Mouse (Mus musculus): Measurements from ENCODE around the gene Rpl22. TPM values are rescaled to one million over a fixed set of nuclear protein-coding genes. Genes with fewer than 3 reads are reported as not detected.

Rpl22 gene
- 264 and 283 TPM in 2 replicates for polyA plus RNA-seq (2016; fragmentation: Nextera tagmentation; extraction: Ambion mirVana)

- peak; percentile 94 for ATAC-seq (ENCODE audit: low FRiP score, low read depth)
- Histone ChIP-seq H3K4me2 (replicated peaks) (peak within 1 kb of the TSS; percentile 90), H3K36me3 (peaks cover 34% of the 10 kb centered on the region), H3K4me3 (peak within 1 kb of the TSS; percentile 99), H3K9me3 (no peaks in the 10 kb centered on the region), H3K9ac (replicated peaks) (peak within 1 kb of the TSS; percentile 92), H3K27me3 (peaks cover 10% of the 10 kb centered on the region), H3K4me1 (peaks cover 18% of the 10 kb centered on the region), H3K27ac (replicated peaks) (peak within 1 kb of the TSS; percentile 40; the same call in 1 of the 2 replicates)
- under 1% methylated on average over 69 of the region's 70 CpGs for WGBS
These were observed at the start of gene Rpl22 for GRCm38 (mm10) chr4:152325574-152326411. Gene Rpl22, plus strand, starts transcription at chr4:152325742.

GRCm38 (mm10) chr4:152276389-152277347, 48.9 kb upstream of the Rpl22 start:
- ATAC-seq (ENCODE audit: low FRiP score, low read depth), result no peak
- Histone ChIP-seq H3K4me1 (peaks cover 26% of the 10 kb centered on the region), H3K4me3 (no peak overlapping the region), H3K27me3 (peaks cover 88% of the 10 kb centered on the region), H3K9ac (replicated peaks) (no peak overlapping the region), H3K27ac (replicated peaks) (no peak overlapping the region), H3K4me2 (replicated peaks) (no peak overlapping the region), H3K36me3 (no peaks in the 10 kb centered on the region), H3K9me3 (no peaks in the 10 kb centered on the region)
- WGBS, result 54% methylated on average over 10 of the region's 10 CpGs

- Histone ChIP-seq H3K9me3 (no peaks in the 10 kb centered on the region), H3K27ac (replicated peaks) (no peak overlapping the region), H3K36me3 (no peaks in the 10 kb centered on the region), H3K27me3 (peaks cover 88% of the 10 kb centered on the region), H3K4me1 (peaks cover 28% of the 10 kb centered on the region), H3K4me2 (replicated peaks) (no peak overlapping the region), H3K9ac (replicated peaks) (no peak overlapping the region), H3K4me3 (no peak overlapping the region)
- WGBS, result 70% methylated on average over 2 of the region's 2 CpGs
- ATAC-seq (ENCODE audit: low FRiP score, low read depth), result no peak
These were observed 47.6 kb upstream of the Rpl22 start for GRCm38 (mm10) chr4:152277916-152278315.

GRCm38 (mm10) chr4:152278986-152279385, 46.6 kb upstream of the Rpl22 start:
- Histone ChIP-seq H3K9me3 (no peaks in the 10 kb centered on the region), H3K27ac (replicated peaks) (no peak overlapping the region), H3K4me1 (peaks cover 25% of the 10 kb centered on the region), H3K36me3 (no peaks in the 10 kb centered on the region), H3K4me3 (no peak overlapping the region), H3K27me3 (peaks cover 89% of the 10 kb centered on the region), H3K9ac (replicated peaks) (no peak overlapping the region), H3K4me2 (replicated peaks) (no peak overlapping the region)
- 92% methylated on average over 23 of the region's 23 CpGs for WGBS
- ATAC-seq (ENCODE audit: low FRiP score, low read depth), result no peak

- H3K4me1 ChIP-seq, result peaks cover 22% of the 10 kb centered on the region
- no peak overlapping the region for H3K9ac ChIP-seq (replicated peaks)
- peaks cover 89% of the 10 kb centered on the region for H3K27me3 ChIP-seq
- H3K27ac ChIP-seq (replicated peaks), result no peak overlapping the region
- no peak for ATAC-seq (ENCODE audit: low FRiP score, low read depth)
- no peak overlapping the region for H3K4me3 ChIP-seq
- no peaks in the 10 kb centered on the region for H3K36me3 ChIP-seq
- no peak overlapping the region for H3K4me2 ChIP-seq (replicated peaks)
- WGBS, result 61% methylated on average over 15 of the region's 15 CpGs
- no peaks in the 10 kb centered on the region for H3K9me3 ChIP-seq
These were observed 43.9 kb upstream of the Rpl22 start for GRCm38 (mm10) chr4:152281601-152282000.

GRCm38 (mm10) chr4:152282721-152283120, 42.8 kb upstream of the Rpl22 start:
- Histone ChIP-seq H3K4me1 (peaks cover 34% of the 10 kb centered on the region), H3K36me3 (no peaks in the 10 kb centered on the region)

GRCm38 (mm10) chr4:152283186-152283950, 42.2 kb upstream of the Rpl22 start:
- Histone ChIP-seq H3K4me2 (replicated peaks) (peak overlapping the region; percentile 56), H3K9me3 (no peaks in the 10 kb centered on the region), H3K4me3 (peak overlapping the region; percentile 36), H3K36me3 (no peaks in the 10 kb centered on the region), H3K27me3 (peaks cover 98% of the 10 kb centered on the region), H3K9ac (replicated peaks) (peak overlapping the region; percentile 47), H3K4me1 (peaks cover 40% of the 10 kb centered on the region), H3K27ac (replicated peaks) (no peak overlapping the region)
- WGBS, result 5% methylated on average over 70 of the region's 70 CpGs
- peak; percentile 72 for ATAC-seq (ENCODE audit: low FRiP score, low read depth)

More at GRCm38 (mm10) chr4:152282721-152283120, 42.8 kb upstream of the Rpl22 start:
- peak overlapping the region; percentile 56 for H3K4me2 ChIP-seq (replicated peaks)
- peak overlapping the region; percentile 36 for H3K4me3 ChIP-seq
- H3K27ac ChIP-seq (replicated peaks), result no peak overlapping the region
- 29% methylated on average over 17 of the region's 34 CpGs for WGBS
- peak overlapping the region; percentile 47 for H3K9ac ChIP-seq (replicated peaks)
- H3K27me3 ChIP-seq, result peaks cover 91% of the 10 kb centered on the region
- peak; percentile 11 for ATAC-seq (ENCODE audit: low FRiP score, low read depth)
- H3K9me3 ChIP-seq, result no peaks in the 10 kb centered on the region

- Histone ChIP-seq H3K4me3 (no peak overlapping the region), H3K4me2 (replicated peaks) (0 out of 2 replicates have a peak overlapping the region, but pooled peaks have one; percentile 53), H3K27ac (replicated peaks) (no peak overlapping the region), H3K9ac (replicated peaks) (no peak overlapping the region), H3K36me3 (no peaks in the 10 kb centered on the region), H3K27me3 (peaks cover 97% of the 10 kb centered on the region), H3K4me1 (peaks cover 50% of the 10 kb centered on the region), H3K9me3 (no peaks in the 10 kb centered on the region)
- 4% methylated on average over 10 of the region's 10 CpGs for WGBS
- ATAC-seq (ENCODE audit: low FRiP score, low read depth), result no peak
These were observed 40.0 kb upstream of the Rpl22 start for GRCm38 (mm10) chr4:152285505-152285904.

GRCm38 (mm10) chr4:152286183-152286582, 39.4 kb upstream of the Rpl22 start:
- Histone ChIP-seq H3K27me3 (peaks cover 97% of the 10 kb centered on the region), H3K4me1 (peaks cover 57% of the 10 kb centered on the region), H3K4me3 (peak overlapping the region; percentile 27), H3K36me3 (no peaks in the 10 kb centered on the region), H3K4me2 (replicated peaks) (peak overlapping the region; percentile 53), H3K9me3 (no peaks in the 10 kb centered on the region), H3K9ac (replicated peaks) (no peak overlapping the region), H3K27ac (replicated peaks) (no peak overlapping the region)
- peak; percentile 7 for ATAC-seq (ENCODE audit: low FRiP score, low read depth)
- WGBS, result 2% methylated on average over 31 of the region's 32 CpGs

- peak overlapping the region; percentile 27 for H3K4me3 ChIP-seq
- peaks cover 64% of the 10 kb centered on the region for H3K4me1 ChIP-seq
- H3K9me3 ChIP-seq, result no peaks in the 10 kb centered on the region
- no peak overlapping the region for H3K27ac ChIP-seq (replicated peaks)
- no peak for ATAC-seq (ENCODE audit: low FRiP score, low read depth)
- H3K27me3 ChIP-seq, result peaks cover 97% of the 10 kb centered on the region
- peak overlapping the region; percentile 53 for H3K4me2 ChIP-seq (replicated peaks)
- H3K36me3 ChIP-seq, result no peaks in the 10 kb centered on the region
- peak overlapping the region; percentile 37 for H3K9ac ChIP-seq (replicated peaks)
- 4% methylated on average over 26 of the region's 26 CpGs for WGBS
These were observed 38.7 kb upstream of the Rpl22 start for GRCm38 (mm10) chr4:152286887-152287286.

Data from midbrain, embryonic 12.5 days (tissue).